Mouse (Mus musculus): ENCODE measurements around the gene B430306N03Rik. TPM values are rescaled to one million over a fixed set of nuclear protein-coding genes. Genes with fewer than 3 reads are reported as not detected.

B430306N03Rik gene
- polyA plus RNA-seq, 1 experiment from 2014 or later: 0.03 TPM

- Histone ChIP-seq H3K4me2 (no peak overlapping the region), H3K36me3 (ENCODE audit: control insufficient read depth, insufficient read depth, low read length) (no peaks in the 10 kb centered on the region), H3K4me1 (ENCODE audit: control insufficient read depth, insufficient read depth, low read length) (no peaks in the 10 kb centered on the region), H3K27me3 (ENCODE audit: control insufficient read depth, insufficient read depth, low read length) (no peaks in the 10 kb centered on the region), H3K9ac (ENCODE audit: low read length) (no peak overlapping the region), H3K4me3 (ENCODE audit: low read depth, low read length) (no peak overlapping the region), H3K9me3 (ENCODE audit: control insufficient read depth, low read length) (no peaks in the 10 kb centered on the region), H3K27ac (ENCODE audit: low read depth, low read length) (no peak overlapping the region)
- no peak for ATAC-seq (ENCODE audit: low FRiP score)
- DNase-seq (ENCODE audit: low spot score, missing footprints): no peak
- 66% methylated on average over 7 of the region's 7 CpGs for WGBS
These were observed 40.2 kb upstream of the B430306N03Rik start for GRCm38 (mm10) chr17:48275736-48276135.

- no peak overlapping the region for H3K9ac ChIP-seq (ENCODE audit: low read length)
- DNase-seq (ENCODE audit: low spot score, missing footprints): no peak
- no peak overlapping the region for H3K4me3 ChIP-seq (ENCODE audit: low read depth, low read length)
- H3K9me3 ChIP-seq (ENCODE audit: control insufficient read depth, low read length): no peaks in the 10 kb centered on the region
- H3K36me3 ChIP-seq (ENCODE audit: control insufficient read depth, insufficient read depth, low read length): no peaks in the 10 kb centered on the region
- no peak overlapping the region for H3K4me2 ChIP-seq
- H3K27me3 ChIP-seq (ENCODE audit: control insufficient read depth, insufficient read depth, low read length): no peaks in the 10 kb centered on the region
- no peak overlapping the region for H3K27ac ChIP-seq (ENCODE audit: low read depth, low read length)
- ATAC-seq (ENCODE audit: low FRiP score): no peak
- H3K4me1 ChIP-seq (ENCODE audit: control insufficient read depth, insufficient read depth, low read length): peaks cover 8% of the 10 kb centered on the region
These were observed 37.6 kb upstream of the B430306N03Rik start for GRCm38 (mm10) chr17:48278381-48278780.

GRCm38 (mm10) chr17:48279002-48279401, 36.9 kb upstream of the B430306N03Rik start:
- H3K27me3 ChIP-seq (ENCODE audit: control insufficient read depth, insufficient read depth, low read length): no peaks in the 10 kb centered on the region
- H3K4me3 ChIP-seq (ENCODE audit: low read depth, low read length): no peak overlapping the region
- ATAC-seq (ENCODE audit: low FRiP score) (no peak), DNase-seq (ENCODE audit: low spot score, missing footprints) (peak; percentile 26)
- H3K36me3 ChIP-seq (ENCODE audit: control insufficient read depth, insufficient read depth, low read length): no peaks in the 10 kb centered on the region
- no peaks in the 10 kb centered on the region for H3K9me3 ChIP-seq (ENCODE audit: control insufficient read depth, low read length)
- no peak overlapping the region for H3K27ac ChIP-seq (ENCODE audit: low read depth, low read length)
- WGBS: 80% methylated on average over 4 of the region's 4 CpGs
- H3K9ac ChIP-seq (ENCODE audit: low read length): no peak overlapping the region
- H3K4me2 ChIP-seq: no peak overlapping the region
- H3K4me1 ChIP-seq (ENCODE audit: control insufficient read depth, insufficient read depth, low read length): peaks cover 8% of the 10 kb centered on the region

GRCm38 (mm10) chr17:48280943-48281738, 34.8 kb upstream of the B430306N03Rik start:
- Histone ChIP-seq H3K4me2 (peak overlapping the region; percentile 50), H3K4me1 (ENCODE audit: control insufficient read depth, insufficient read depth, low read length) (peaks cover 8% of the 10 kb centered on the region), H3K4me3 (ENCODE audit: low read depth, low read length) (peak overlapping the region; percentile 24), H3K27ac (ENCODE audit: low read depth, low read length) (no peak overlapping the region), H3K9me3 (ENCODE audit: control insufficient read depth, low read length) (no peaks in the 10 kb centered on the region), H3K9ac (ENCODE audit: low read length) (peak overlapping the region; percentile 67), H3K36me3 (ENCODE audit: control insufficient read depth, insufficient read depth, low read length) (no peaks in the 10 kb centered on the region), H3K27me3 (ENCODE audit: control insufficient read depth, insufficient read depth, low read length) (no peaks in the 10 kb centered on the region)
- 30% methylated on average over 18 of the region's 18 CpGs for WGBS
- DNase-seq (ENCODE audit: low spot score, missing footprints): peak; percentile 94
- peak; percentile 77 for ATAC-seq (ENCODE audit: low FRiP score)

GRCm38 (mm10) chr17:48281739-48282085, 34.2 kb upstream of the B430306N03Rik start:
- Histone ChIP-seq H3K27me3 (ENCODE audit: control insufficient read depth, insufficient read depth, low read length) (no peaks in the 10 kb centered on the region), H3K36me3 (ENCODE audit: control insufficient read depth, insufficient read depth, low read length) (no peaks in the 10 kb centered on the region), H3K9ac (ENCODE audit: low read length) (peak overlapping the region; percentile 67), H3K9me3 (ENCODE audit: control insufficient read depth, low read length) (no peaks in the 10 kb centered on the region), H3K4me1 (ENCODE audit: control insufficient read depth, insufficient read depth, low read length) (peaks cover 8% of the 10 kb centered on the region), H3K27ac (ENCODE audit: low read depth, low read length) (no peak overlapping the region), H3K4me3 (ENCODE audit: low read depth, low read length) (peak overlapping the region; percentile 24; the same call in 1 of the 2 replicates), H3K4me2 (peak overlapping the region; percentile 50)
- ATAC-seq (ENCODE audit: low FRiP score) (peak; percentile 59; the same call in 1 of the 2 replicates), DNase-seq (ENCODE audit: low spot score, missing footprints) (no peak)
- 3% methylated on average over 3 of the region's 3 CpGs for WGBS

- 75% methylated on average over 1 of the region's 1 CpGs for WGBS
These were observed 29.2 kb upstream of the B430306N03Rik start for GRCm38 (mm10) chr17:48286765-48287164.

GRCm38 (mm10) chr17:48287276-48287675, 28.7 kb upstream of the B430306N03Rik start:
- Histone ChIP-seq H3K27ac (ENCODE audit: low read depth, low read length) (no peak overlapping the region), H3K9ac (ENCODE audit: low read length) (no peak overlapping the region), H3K36me3 (ENCODE audit: control insufficient read depth, insufficient read depth, low read length) (no peaks in the 10 kb centered on the region), H3K4me1 (ENCODE audit: control insufficient read depth, insufficient read depth, low read length) (peaks cover 3% of the 10 kb centered on the region; the same call in 1 of the 2 replicates), H3K27me3 (ENCODE audit: control insufficient read depth, insufficient read depth, low read length) (no peaks in the 10 kb centered on the region), H3K9me3 (ENCODE audit: control insufficient read depth, low read length) (no peaks in the 10 kb centered on the region), H3K4me2 (no peak overlapping the region), H3K4me3 (ENCODE audit: low read depth, low read length) (no peak overlapping the region)
- ATAC-seq (ENCODE audit: low FRiP score): no peak
- 65% methylated on average over 2 of the region's 2 CpGs for WGBS
- DNase-seq (ENCODE audit: low spot score, missing footprints): no peak

More at GRCm38 (mm10) chr17:48286765-48287164, 29.2 kb upstream of the B430306N03Rik start:
- Histone ChIP-seq H3K4me3 (ENCODE audit: low read depth, low read length) (no peak overlapping the region), H3K9ac (ENCODE audit: low read length) (no peak overlapping the region), H3K27me3 (ENCODE audit: control insufficient read depth, insufficient read depth, low read length) (no peaks in the 10 kb centered on the region), H3K9me3 (ENCODE audit: control insufficient read depth, low read length) (no peaks in the 10 kb centered on the region), H3K4me2 (no peak overlapping the region), H3K4me1 (ENCODE audit: control insufficient read depth, insufficient read depth, low read length) (peaks cover 4% of the 10 kb centered on the region; the same call in 1 of the 2 replicates), H3K27ac (ENCODE audit: low read depth, low read length) (no peak overlapping the region), H3K36me3 (ENCODE audit: control insufficient read depth, insufficient read depth, low read length) (no peaks in the 10 kb centered on the region)
- DNase-seq (ENCODE audit: low spot score, missing footprints) (no peak), ATAC-seq (ENCODE audit: low FRiP score) (no peak)

- 81% methylated on average over 5 of the region's 5 CpGs for WGBS
- ATAC-seq (ENCODE audit: low FRiP score) (no peak), DNase-seq (ENCODE audit: low spot score, missing footprints) (no peak)
- no peaks in the 10 kb centered on the region for H3K4me1 ChIP-seq (ENCODE audit: control insufficient read depth, insufficient read depth, low read length)
- H3K27ac ChIP-seq (ENCODE audit: low read depth, low read length): no peak overlapping the region
- H3K36me3 ChIP-seq (ENCODE audit: control insufficient read depth, insufficient read depth, low read length): no peaks in the 10 kb centered on the region
- H3K27me3 ChIP-seq (ENCODE audit: control insufficient read depth, insufficient read depth, low read length): no peaks in the 10 kb centered on the region
- no peak overlapping the region for H3K4me2 ChIP-seq
- no peaks in the 10 kb centered on the region for H3K9me3 ChIP-seq (ENCODE audit: control insufficient read depth, low read length)
- no peak overlapping the region for H3K4me3 ChIP-seq (ENCODE audit: low read depth, low read length)
- H3K9ac ChIP-seq (ENCODE audit: low read length): no peak overlapping the region
These were observed 22.3 kb upstream of the B430306N03Rik start for GRCm38 (mm10) chr17:48293500-48294194.

GRCm38 (mm10) chr17:48299203-48299602, 16.7 kb upstream of the B430306N03Rik start, which contains the start of gene Treml2:
Gene Treml2 (plus strand): TSS chr17:48299498.
- Histone ChIP-seq H3K4me3 (ENCODE audit: low read depth, low read length) (no peak within 1 kb of the TSS), H3K4me2 (no peak within 1 kb of the TSS), H3K9me3 (ENCODE audit: control insufficient read depth, low read length) (no peaks in the 10 kb centered on the region), H3K27me3 (ENCODE audit: control insufficient read depth, insufficient read depth, low read length) (no peaks in the 10 kb centered on the region), H3K9ac (ENCODE audit: low read length) (no peak within 1 kb of the TSS), H3K27ac (ENCODE audit: low read depth, low read length) (no peak within 1 kb of the TSS), H3K36me3 (ENCODE audit: control insufficient read depth, insufficient read depth, low read length) (no peaks in the 10 kb centered on the region), H3K4me1 (ENCODE audit: control insufficient read depth, insufficient read depth, low read length) (no peaks in the 10 kb centered on the region)
- DNase-seq (ENCODE audit: low spot score, missing footprints) (no peak), ATAC-seq (ENCODE audit: low FRiP score) (no peak)
- WGBS: 35% methylated on average over 3 of the region's 4 CpGs

Data from midbrain, embryonic 11.5 days (tissue).